Comparison of ENCODE assay signal across 7 mouse cellular contexts in the genomic region with DNA sequence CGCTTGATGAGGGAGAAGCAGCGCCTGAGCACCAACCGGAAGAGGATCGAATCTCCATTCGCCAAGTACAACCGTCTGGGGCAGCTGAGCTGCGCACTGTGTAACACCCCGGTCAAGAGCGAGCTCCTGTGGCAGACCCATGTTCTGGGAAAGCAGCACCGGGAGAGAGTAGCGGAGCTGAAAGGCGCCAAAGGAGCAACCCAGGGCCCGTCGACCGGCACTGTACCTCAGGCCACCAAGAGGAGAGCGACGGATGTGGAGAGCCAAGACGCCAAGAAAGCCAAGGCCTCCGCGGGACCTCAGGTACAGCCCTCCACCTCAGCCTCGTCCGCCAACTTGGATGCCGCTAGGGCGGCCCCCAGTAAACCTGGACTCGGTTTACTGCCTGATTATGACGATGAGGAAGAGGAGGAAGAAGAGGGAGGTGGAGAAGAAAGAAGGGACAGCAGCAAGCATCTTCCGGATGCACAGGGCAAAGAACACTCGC. TPM values are rescaled to one million over a fixed set of nuclear protein-coding genes. Genes with fewer than 3 reads are reported as not detected.
A peak's percentile ranks its signal among the peaks of the same experiment; 100 is the strongest.
DNase-seq lines count a peak whose midpoint lies in the region; ATAC-seq and TF ChIP-seq lines count a peak whose summit lies in the region.

No protein-coding gene starts in this region.

- peak overlapping the region; percentile 88 for H3K9ac ChIP-seq in forebrain, embryonic 12.5 days
- H3K9ac ChIP-seq in liver, embryonic 13.5 days = peak overlapping the region; percentile 85

- H3K4me1 ChIP-seq in spleen, adult 2 months (ENCODE audit: control insufficient read depth, insufficient read depth, insufficient read length) = no peaks in the 10 kb centered on the region; the same call in 1 of the 2 replicates
- H3K4me1 ChIP-seq in forebrain, embryonic 12.5 days = peaks cover 24% of the 10 kb centered on the region
- H3K4me1 ChIP-seq in liver, embryonic 13.5 days (replicated peaks) = peaks cover 33% of the 10 kb centered on the region

- no peak for DNase-seq in spleen, adult 2 months (ENCODE audit: low read depth in 1 of 2, low spot score in 2 of 2)
- DNase-seq in spleen, adult 12 weeks (ENCODE audit: low spot score) = no peak
- DNase-seq in liver, embryonic 13.5 days = no peak
- DNase-seq in yolk sac, embryonic 10.5 days (ENCODE audit: low spot score) = peak; percentile 9
- no peak for DNase-seq in layer of hippocampus, adult 9-10 months (ENCODE audit: low spot score)
- DNase-seq in T-cell, adult 2 months (ENCODE audit: low spot score) = no peak

- peaks cover 3% of the 10 kb centered on the region; the same call in 1 of the 2 replicates for H3K9me3 ChIP-seq in forebrain, embryonic 12.5 days
- H3K9me3 ChIP-seq in liver, embryonic 13.5 days (replicated peaks) = peaks cover 3% of the 10 kb centered on the region; the same call in 1 of the 2 replicates

- ATAC-seq in forebrain, embryonic 12.5 days (ENCODE audit: low FRiP score) = peak; percentile 69
- ATAC-seq in liver, embryonic 13.5 days (ENCODE audit: low read depth) = peak; percentile 66

- H3K36me3 ChIP-seq in spleen, adult 2 months (ENCODE audit: control insufficient read depth, insufficient read depth, low read length) = peaks cover 3% of the 10 kb centered on the region
- H3K36me3 ChIP-seq in forebrain, embryonic 12.5 days (replicated peaks) = peaks cover 10% of the 10 kb centered on the region
- H3K36me3 ChIP-seq in liver, embryonic 13.5 days = peaks cover 15% of the 10 kb centered on the region

- TF ChIP-seq POLR2A in spleen, adult 2 months (IDR thresholded peaks at IDR 0.05; ENCODE audit: low read depth, low read length) = no peak

- TF ChIP-seq CTCF in spleen, adult 2 months (IDR thresholded peaks at IDR 0.05; ENCODE audit: extremely low read depth, insufficient read depth, insufficient read length, insufficient replicate concordance) = no peak

- peak overlapping the region; percentile 96 for H3K4me2 ChIP-seq in forebrain, embryonic 12.5 days
- H3K4me2 ChIP-seq in liver, embryonic 13.5 days = peak overlapping the region; percentile 93

- WGBS in spleen, adult 2 months = under 1% methylated on average over 28 of the region's 28 CpGs
- WGBS in forebrain, embryonic 12.5 days = 1% methylated on average over 28 of the region's 28 CpGs
- under 1% methylated on average over 28 of the region's 28 CpGs for WGBS in liver, embryonic 13.5 days (ENCODE audit: insufficient replicate concordance)

- no peaks in the 10 kb centered on the region for H3K27me3 ChIP-seq in spleen, adult 2 months (ENCODE audit: control insufficient read depth, insufficient read depth, low read length)
- H3K27me3 ChIP-seq in forebrain, embryonic 12.5 days = no peaks in the 10 kb centered on the region
- no peaks in the 10 kb centered on the region for H3K27me3 ChIP-seq in liver, embryonic 13.5 days

- H3K27ac ChIP-seq in spleen, adult 2 months (ENCODE audit: insufficient read depth, low read length) = peak overlapping the region; percentile 60
- peak overlapping the region; percentile 89 for H3K27ac ChIP-seq in forebrain, embryonic 12.5 days
- peak overlapping the region; percentile 92 for H3K27ac ChIP-seq in liver, embryonic 13.5 days

- peak overlapping the region; percentile 87 for H3K4me3 ChIP-seq in spleen, adult 2 months (ENCODE audit: extremely low read depth, insufficient read depth, insufficient read length)
- peak overlapping the region; percentile 96 for H3K4me3 ChIP-seq in forebrain, embryonic 12.5 days (replicated peaks)
- H3K4me3 ChIP-seq in liver, embryonic 13.5 days (replicated peaks) = peak overlapping the region; percentile 84

RNA-seq across cellular contexts. Expression of a gene that starts 0.3 kb away (rescaled TPM):
- 5.1 and 5.7 TPM in 2 replicates for polyA plus RNA-seq in spleen, adult 2 months (2012; rRNA removed)
- polyA plus RNA-seq in forebrain, embryonic 12.5 days (2016; fragmentation: Nextera tagmentation; extraction: Ambion mirVana) = 37.8 and 38.5 TPM in 2 replicates
- 19.5 and 23.3 TPM in 2 replicates for polyA plus RNA-seq in liver, embryonic 13.5 days (2015; fragmentation: Nextera tagmentation; extraction: Ambion mirVana)

RNA-seq across cellular contexts. Expression of a gene that starts 0.4 kb away (rescaled TPM):
- polyA plus RNA-seq in spleen, adult 2 months (2012; rRNA removed) = 0.07 and 0.09 TPM in 2 replicates
- polyA plus RNA-seq in forebrain, embryonic 12.5 days (2016; fragmentation: Nextera tagmentation; extraction: Ambion mirVana) = 0.38 and 0.42 TPM in 2 replicates
- 0.16 and 0.31 TPM in 2 replicates for polyA plus RNA-seq in liver, embryonic 13.5 days (2015; fragmentation: Nextera tagmentation; extraction: Ambion mirVana)

RNA-seq across cellular contexts. Expression of a gene that starts 16.4 kb away (rescaled TPM):
- polyA plus RNA-seq in spleen, adult 2 months (2012; rRNA removed) = 5.9 and 6.4 TPM in 2 replicates
- polyA plus RNA-seq in forebrain, embryonic 12.5 days (2016; fragmentation: Nextera tagmentation; extraction: Ambion mirVana) = 53.6 and 57.8 TPM in 2 replicates
- 10.2 and 12.0 TPM in 2 replicates for polyA plus RNA-seq in liver, embryonic 13.5 days (2015; fragmentation: Nextera tagmentation; extraction: Ambion mirVana)
